Mouse (Mus musculus) G1E (cell line): Measurements from ENCODE around the gene Tmem251.

Experiments used
- CTCF ChIP-seq: IDR thresholded peaks from 2 replicates; pipeline ENCODE4 v1.5.1; 2012; ENCODE audit warnings: low read depth, low read length, inconsistent platforms, mixed read lengths
- GATA1 ChIP-seq: IDR thresholded peaks from 2 replicates; pipeline ENCODE4 v1.6.1; 2012; ENCODE audit warnings: borderline replicate concordance, low read length, inconsistent platforms, mixed read lengths
- POLR2AphosphoS5 ChIP-seq: IDR thresholded peaks from 2 replicates; pipeline ENCODE4 v1.6.1; 2012; ENCODE audit warnings: low read depth, low read length, inconsistent platforms; ENCODE audit not compliant: insufficient replicate concordance

- TF ChIP-seq CTCF (no peak), POLR2AphosphoS5 (no peak), GATA1 (no peak)
Observed at GRCm38 (mm10) chr12:102779452-102779851, 35.9 kb downstream of the Tmem251 start.
